Mouse (Mus musculus): ENCODE results near the gene Avpr1a.
A peak's percentile ranks its signal among the peaks of the same experiment; 100 is the strongest.

Gene Avpr1a

DNA sequence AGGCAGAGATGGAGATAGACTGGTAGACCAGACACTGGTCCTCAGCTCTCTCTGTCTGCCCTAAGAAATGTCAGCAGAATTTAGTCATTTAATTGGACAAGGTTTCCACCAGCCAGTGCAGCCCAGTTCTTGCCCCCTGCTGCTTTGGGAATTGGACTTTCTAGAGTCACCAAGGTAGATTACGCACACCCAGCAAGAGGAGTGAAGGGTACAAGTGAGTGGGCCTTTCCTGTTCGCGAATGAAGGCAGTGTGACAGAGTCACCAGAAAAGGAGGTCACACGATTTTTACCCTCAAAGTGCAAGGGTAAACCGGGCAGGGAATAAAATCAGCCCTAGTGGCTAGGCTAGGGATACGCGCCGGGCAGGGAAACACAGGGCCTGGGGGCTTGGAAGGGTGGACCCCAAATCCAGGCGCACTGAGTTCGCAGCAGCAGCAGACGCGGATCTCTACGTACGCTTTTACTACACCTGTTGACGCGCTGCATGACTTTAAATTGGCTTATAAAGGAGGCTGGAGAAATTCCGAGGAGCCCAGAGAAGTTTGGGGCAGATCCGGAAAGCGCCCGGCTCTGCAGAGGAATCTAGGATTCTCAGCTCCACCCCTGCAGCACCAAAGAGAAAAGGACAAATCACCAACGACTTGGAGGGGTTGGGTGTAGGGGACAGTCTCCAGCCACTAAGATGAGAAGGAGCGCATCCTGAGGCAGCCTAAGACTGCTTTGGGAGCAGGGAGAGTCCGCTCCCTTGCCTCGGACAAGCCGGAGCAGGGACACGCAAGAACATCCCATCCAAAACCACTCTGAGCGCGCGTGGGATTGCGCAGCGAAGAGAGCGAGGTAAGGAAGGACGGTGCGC, at the start of gene Avpr1a:
Gene Avpr1a, plus strand, starts transcription at position 639 of the 856 bp plus-strand sequence.
- peak; percentile 31 for DNase-seq (ENCODE audit: low spot score)

DNA sequence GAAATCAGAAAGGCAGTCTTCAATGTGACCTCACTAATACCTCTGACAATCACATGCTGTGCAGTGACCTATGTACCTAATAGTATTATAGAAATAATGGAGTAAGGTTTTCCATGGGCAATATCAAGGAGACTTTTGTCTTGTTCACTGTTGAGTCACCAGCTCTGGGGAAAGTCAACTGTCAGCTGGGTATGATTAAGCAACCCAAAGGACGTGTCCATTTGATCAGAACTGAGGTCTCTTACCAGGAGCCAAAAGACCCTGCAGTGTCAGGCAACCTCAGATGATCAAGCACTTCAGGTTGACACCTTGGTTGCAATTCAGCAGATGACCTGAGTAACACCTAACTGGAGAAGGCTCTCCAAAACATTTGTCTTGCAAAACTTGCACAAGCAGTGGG, 46.0 kb upstream of the Avpr1a start:
- no peak for DNase-seq (ENCODE audit: low spot score)

DNA sequence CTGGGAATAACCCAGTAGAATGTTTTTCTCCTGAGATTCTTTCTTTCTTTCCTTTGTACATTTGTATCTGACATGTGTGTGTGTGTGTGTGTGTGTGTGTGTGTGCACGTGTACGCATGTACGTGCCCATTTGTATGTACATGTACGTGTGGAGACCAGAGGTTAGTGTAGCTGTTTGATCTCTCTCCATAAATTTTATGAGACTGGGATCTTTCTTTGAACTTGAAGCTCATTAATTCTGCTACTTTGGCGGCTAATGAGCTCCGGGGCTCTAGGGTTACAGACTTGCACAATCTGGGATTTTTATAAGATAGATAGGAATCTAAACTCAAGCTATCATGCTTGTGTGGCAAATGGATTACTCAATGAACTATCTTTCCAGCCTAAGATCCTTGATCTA, 42.0 kb upstream of the Avpr1a start:
- DNase-seq (ENCODE audit: low spot score): no peak

- no peak for DNase-seq (ENCODE audit: low spot score)
Measured at GRCm38 (mm10) chr10:122408697-122409409, 39.4 kb upstream of the Avpr1a start.

DNA sequence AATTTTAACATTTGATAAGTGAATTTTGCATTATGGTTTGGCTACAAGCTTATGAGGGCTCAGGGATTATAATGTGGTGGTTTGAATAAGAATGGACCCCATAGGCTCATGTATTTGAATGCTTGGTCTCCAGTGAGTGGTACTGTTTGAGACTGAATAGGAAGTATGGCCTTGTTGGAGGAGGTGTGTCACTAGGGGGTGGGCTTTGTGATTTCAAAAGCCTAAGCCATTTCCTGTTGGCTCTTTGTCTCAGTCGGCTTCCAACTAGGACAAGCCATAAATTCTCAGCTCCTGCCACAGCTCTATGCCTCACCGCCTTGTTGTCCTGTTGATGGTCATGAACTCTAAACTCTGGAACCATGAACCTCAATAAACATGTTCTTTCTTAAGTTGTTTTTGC, 37.5 kb upstream of the Avpr1a start:
- DNase-seq (ENCODE audit: low spot score): no peak

DNA sequence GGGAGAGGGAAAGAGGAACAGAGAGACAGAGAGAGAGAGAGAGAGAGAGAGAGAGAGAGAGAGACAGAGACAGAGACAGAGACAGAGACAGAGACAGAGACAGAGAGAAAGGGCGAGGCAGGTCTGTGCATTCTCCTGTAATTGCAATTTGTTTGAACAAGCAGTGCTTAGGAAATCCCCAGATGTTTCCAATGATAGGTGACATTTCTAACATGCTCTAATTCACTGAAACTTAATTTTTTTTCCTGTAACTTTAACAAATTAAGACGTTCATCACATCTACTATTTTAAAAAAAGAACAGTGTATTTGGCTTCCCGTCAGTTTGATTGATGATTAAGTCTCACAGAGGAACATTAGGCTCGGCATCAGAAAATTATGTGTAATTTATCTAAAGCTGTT, 15.6 kb upstream of the Avpr1a start:
- no peak for DNase-seq (ENCODE audit: low spot score)

DNA sequence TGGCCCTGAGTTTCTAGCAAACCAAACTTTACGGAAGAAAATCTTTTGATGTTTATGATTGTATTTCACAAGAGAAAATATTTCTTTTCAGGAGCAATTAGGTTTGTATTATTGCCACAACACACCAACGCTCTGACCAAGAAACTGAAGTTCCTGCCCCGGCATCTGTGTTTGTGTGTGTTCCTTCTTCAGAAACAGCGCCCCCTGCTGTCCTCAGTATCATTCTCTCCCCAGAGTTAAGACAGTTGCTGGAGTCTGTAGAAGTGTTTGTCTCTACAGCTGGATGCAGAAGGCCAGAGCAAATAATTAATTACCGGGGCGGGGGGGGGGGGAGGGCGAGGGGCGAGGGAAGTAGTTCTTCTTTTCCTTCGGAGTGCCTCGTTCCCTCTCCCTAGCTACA, 1.0 kb upstream of the Avpr1a start:
- peak; percentile 81 for DNase-seq (ENCODE audit: low spot score)

- DNase-seq (ENCODE audit: low spot score): peak; percentile 56
Measured at GRCm38 (mm10) chr10:122448717-122449611, 665 bp downstream of the Avpr1a start.

DNA sequence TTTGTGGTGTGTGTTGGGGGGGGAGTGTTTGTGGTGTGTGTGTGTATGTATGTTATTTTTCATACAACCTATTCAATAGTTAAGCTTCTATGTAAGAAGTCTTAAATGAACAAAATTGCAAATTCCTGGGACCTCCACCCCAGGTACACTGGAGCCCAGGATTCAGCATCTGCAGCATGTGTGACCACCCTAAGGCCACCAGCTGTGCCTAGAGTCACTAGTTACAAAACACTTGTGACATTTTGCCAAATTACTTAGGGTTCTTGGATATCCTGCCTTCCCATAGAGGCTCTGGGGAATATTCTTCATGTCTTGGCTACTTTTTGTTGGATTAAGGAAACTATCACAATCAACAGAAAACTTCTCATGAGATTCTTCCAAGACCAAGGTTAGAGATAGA, 1.6 kb downstream of the Avpr1a start:
- no peak for DNase-seq (ENCODE audit: low spot score)

DNA sequence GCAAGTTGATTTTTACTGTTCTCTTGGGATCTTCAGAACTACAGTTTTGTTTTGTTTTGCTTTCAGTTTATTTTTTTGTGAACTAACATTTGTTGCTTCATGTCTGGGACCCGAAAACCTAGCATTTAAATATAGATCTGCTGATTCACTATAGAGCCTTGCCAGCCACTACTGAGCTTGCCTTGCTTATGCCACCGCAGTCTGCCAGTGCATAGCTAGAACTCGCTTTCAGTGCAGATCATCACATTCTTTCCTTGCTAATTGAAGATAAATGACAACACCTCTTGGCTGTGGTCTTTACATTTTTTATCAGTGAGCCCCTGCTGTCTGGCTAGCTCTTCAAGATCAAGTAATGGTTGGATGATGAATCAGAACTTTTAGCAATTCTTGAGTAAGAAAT, 5.2 kb downstream of the Avpr1a start:
- no peak for DNase-seq (ENCODE audit: low spot score)

DNA sequence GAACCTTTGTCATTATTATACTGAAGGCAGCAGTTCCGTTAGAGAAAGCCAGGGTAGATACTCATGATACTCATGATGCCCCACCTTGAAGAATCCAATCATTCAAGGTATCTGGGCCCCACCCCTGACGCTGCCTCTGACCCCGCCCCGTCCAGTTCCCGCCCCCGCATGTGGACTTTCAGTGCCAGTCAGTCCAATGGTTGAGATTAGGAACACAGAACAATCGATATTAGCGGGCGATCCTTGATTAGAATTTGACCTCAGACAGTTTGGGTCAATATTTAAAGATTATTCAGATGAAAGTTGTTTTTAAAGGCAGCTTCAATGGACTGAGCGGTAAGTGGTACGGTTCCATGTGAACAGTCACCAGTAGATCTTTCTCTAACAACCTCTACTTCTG, 7.5 kb downstream of the Avpr1a start:
- no peak for DNase-seq (ENCODE audit: low spot score)

DNA sequence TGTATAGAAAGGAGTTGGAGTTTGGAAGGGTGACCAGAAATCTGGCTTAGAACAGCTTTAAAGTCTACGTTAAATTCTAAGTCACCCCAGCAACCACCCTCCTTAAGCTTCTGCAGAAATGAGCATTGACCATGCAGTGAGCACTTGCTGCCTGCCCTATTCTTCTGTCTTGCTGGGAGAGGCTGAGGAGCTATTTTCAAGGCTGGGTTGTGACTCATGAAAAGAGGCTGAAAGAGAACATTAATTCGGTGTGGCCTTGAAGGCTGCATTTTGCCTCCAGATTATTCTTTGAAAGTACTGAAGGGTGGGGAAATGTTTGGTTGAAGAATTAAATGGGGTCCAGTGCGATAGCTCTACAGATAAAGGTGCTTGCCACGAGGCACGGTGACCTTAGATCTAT, 28.5 kb downstream of the Avpr1a start:
- DNase-seq (ENCODE audit: low spot score): no peak

DNA sequence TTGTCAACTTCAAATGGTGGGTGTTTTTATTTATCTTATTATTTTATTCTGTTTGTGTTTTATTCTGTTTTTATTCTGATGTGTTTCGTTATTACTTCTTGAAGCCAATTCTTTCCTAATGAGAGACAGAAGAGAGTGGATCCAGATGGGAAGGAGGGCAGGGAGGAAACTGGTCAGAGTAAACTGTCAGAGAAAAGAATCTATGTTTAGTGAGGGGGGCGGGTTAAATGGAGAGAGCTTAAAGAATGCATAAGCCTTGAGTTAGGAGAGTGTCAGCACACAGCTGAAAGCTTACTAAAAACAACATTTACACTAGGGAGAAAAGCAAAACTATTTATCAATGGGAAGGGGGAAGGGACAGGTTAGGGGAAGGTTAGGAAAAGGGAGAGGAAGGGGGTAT, 50.3 kb downstream of the Avpr1a start:
- no peak for DNase-seq (ENCODE audit: low spot score)

GRCm38 (mm10) chr10:122499306-122499705, 51.0 kb downstream of the Avpr1a start:
- peak; percentile 63 for DNase-seq (ENCODE audit: low spot score)
